ENCODE assay signal across 8 mouse cellular contexts in the genomic region with DNA sequence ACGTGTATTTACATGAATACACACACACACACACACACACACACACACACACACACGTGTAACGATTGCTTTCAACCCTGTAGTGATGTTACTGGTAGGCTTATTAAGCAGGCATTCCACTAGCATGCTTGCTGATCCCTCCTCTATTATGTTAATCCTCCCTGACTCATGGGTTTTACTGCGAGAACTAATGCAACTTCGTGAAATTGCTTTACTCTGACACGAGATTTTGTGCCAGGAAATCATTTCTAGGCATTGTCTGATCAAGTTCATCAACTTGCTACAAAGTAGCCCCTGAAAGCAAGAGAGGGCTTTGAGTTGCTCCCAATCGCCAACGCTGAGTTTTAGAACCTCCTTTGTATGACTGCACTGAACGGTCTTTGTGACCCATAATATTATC.
DNase-seq lines count a peak whose midpoint lies in the region; ATAC-seq lines count a peak whose summit lies in the region.
"Had no signal": no experiment of that assay in that cellular context is flagged by ENCODE, and none has a peak within 500 bp of the region (broad histone marks: within the 10 kb centered on the region; RNA-seq: fewer than 3 reads in every experiment).

No protein-coding gene starts in this region.

- H3K27me3 ChIP-seq in lung, embryonic 16.5 days (ENCODE audit: control insufficient read depth, insufficient read depth, low read depth, low read length) = no peaks in the 10 kb centered on the region
- no peaks in the 10 kb centered on the region for H3K27me3 ChIP-seq in forebrain, embryonic 14.5 days (replicated peaks; ENCODE audit: control insufficient read depth, insufficient read depth, low read length)
- H3K27me3 ChIP-seq in midbrain, embryonic 11.5 days (ENCODE audit: control insufficient read depth, insufficient read depth, low read length) = no peaks in the 10 kb centered on the region
- H3K27me3 ChIP-seq: heart, embryonic 13.5 days had no signal

- DNase-seq in lung, adult 18-20 months = no peak
- DNase-seq in forebrain, embryonic 14.5 days (ENCODE audit: low spot score) = peak; percentile 37
- peak; percentile 92 for DNase-seq in midbrain, embryonic 11.5 days (ENCODE audit: low spot score, missing footprints)
- no peak for DNase-seq in embryo, embryonic 10 days (ENCODE audit: low spot score)
- DNase-seq in kidney, postnatal 4 days = no peak
- DNase-seq in neural tube, embryonic 10.5 days (ENCODE audit: extremely low spot score, low spot score) = no peak

- no peak overlapping the region for H3K4me2 ChIP-seq in lung, embryonic 16.5 days (ENCODE audit: low read depth, low read length)
- H3K4me2 ChIP-seq in forebrain, embryonic 14.5 days (ENCODE audit: low read length) = peak overlapping the region; percentile 31; the same call in 1 of the 2 replicates
- H3K4me2 ChIP-seq in midbrain, embryonic 11.5 days = no peak overlapping the region
- H3K4me2 ChIP-seq: heart, embryonic 13.5 days had no signal

- H3K4me3 ChIP-seq in lung, embryonic 16.5 days (ENCODE audit: low read length) = no peak overlapping the region
- no peak overlapping the region for H3K4me3 ChIP-seq in forebrain, embryonic 14.5 days (ENCODE audit: low read depth, low read length)
- no peak overlapping the region for H3K4me3 ChIP-seq in midbrain, embryonic 11.5 days (ENCODE audit: low read depth, low read length)
- H3K4me3 ChIP-seq: heart, embryonic 13.5 days had no signal

- no peak for ATAC-seq in lung, embryonic 16.5 days (ENCODE audit: low read depth)
- no peak for ATAC-seq in forebrain, embryonic 14.5 days
- ATAC-seq in midbrain, embryonic 11.5 days (ENCODE audit: low FRiP score) = no peak

- peak overlapping the region; percentile 48; the same call in 1 of the 2 replicates for H3K27ac ChIP-seq in lung, embryonic 16.5 days (ENCODE audit: low read length)
- H3K27ac ChIP-seq in forebrain, embryonic 14.5 days (ENCODE audit: low read depth, low read length) = peak overlapping the region; percentile 40; the same call in 1 of the 2 replicates
- 0 out of 2 replicates have a peak overlapping the region, but pooled peaks have one; percentile 7 for H3K27ac ChIP-seq in midbrain, embryonic 11.5 days (ENCODE audit: low read depth, low read length)
- H3K27ac ChIP-seq: heart, embryonic 13.5 days had no signal

- H3K9ac ChIP-seq in lung, embryonic 16.5 days (ENCODE audit: low read length) = no peak overlapping the region
- H3K9ac ChIP-seq in forebrain, embryonic 14.5 days (ENCODE audit: low read length) = peak overlapping the region; percentile 26; the same call in 1 of the 2 replicates
- H3K9ac ChIP-seq in midbrain, embryonic 11.5 days (ENCODE audit: low read length) = no peak overlapping the region
- H3K9ac ChIP-seq: heart, embryonic 13.5 days had no signal

- no peaks in the 10 kb centered on the region for H3K36me3 ChIP-seq in lung, embryonic 16.5 days (ENCODE audit: control insufficient read depth, insufficient read depth, low read length)
- no peaks in the 10 kb centered on the region for H3K36me3 ChIP-seq in forebrain, embryonic 14.5 days (ENCODE audit: control insufficient read depth, insufficient read depth, low read length)
- H3K36me3 ChIP-seq in midbrain, embryonic 11.5 days (ENCODE audit: control insufficient read depth, insufficient read depth, low read length) = no peaks in the 10 kb centered on the region
- H3K36me3 ChIP-seq: heart, embryonic 13.5 days had no signal

- 50% methylated on average over 9 of the region's 9 CpGs for WGBS in lung, embryonic 16.5 days
- WGBS in forebrain, embryonic 14.5 days = 14% methylated on average over 9 of the region's 9 CpGs
- 29% methylated on average over 9 of the region's 9 CpGs for WGBS in midbrain, embryonic 11.5 days

- no peaks in the 10 kb centered on the region for H3K9me3 ChIP-seq in lung, embryonic 16.5 days (ENCODE audit: control insufficient read depth, low read length)
- no peaks in the 10 kb centered on the region for H3K9me3 ChIP-seq in forebrain, embryonic 14.5 days (replicated peaks; ENCODE audit: control insufficient read depth, low read length)
- no peaks in the 10 kb centered on the region for H3K9me3 ChIP-seq in midbrain, embryonic 11.5 days (ENCODE audit: control insufficient read depth, low read length)
- H3K9me3 ChIP-seq: heart, embryonic 13.5 days had no signal

- H3K4me1 ChIP-seq in lung, embryonic 16.5 days (replicated peaks; ENCODE audit: control insufficient read depth, insufficient read depth, low read length) = peaks cover 23% of the 10 kb centered on the region
- H3K4me1 ChIP-seq in forebrain, embryonic 14.5 days (ENCODE audit: control insufficient read depth, insufficient read depth, low read length) = peaks cover 26% of the 10 kb centered on the region
- H3K4me1 ChIP-seq in midbrain, embryonic 11.5 days (ENCODE audit: control insufficient read depth, insufficient read depth, low read length) = peaks cover 32% of the 10 kb centered on the region

Comparison
In these comparisons a context has a peak if more than half of its experiments do, and no peak if none do; other contexts are left out.
1. DNase-seq: peak in forebrain, embryonic 14.5 days (single experiment) and midbrain, embryonic 11.5 days (single experiment); none in lung, adult 18-20 months (0 of 2), embryo, embryonic 10 days (single experiment), kidney, postnatal 4 days (0 of 2) and neural tube, embryonic 10.5 days (single experiment).
2. Peak in every context shown above with its lines, with median percentiles within 50 percentile points of each other: H3K27ac ChIP-seq.